ENCODE assay signal across 7 mouse cellular contexts in genomic region chr16:33516807-33517565, GRCm38 (mm10). TPM values are rescaled to one million over a fixed set of nuclear protein-coding genes. Genes with fewer than 3 reads are reported as not detected.
DNase-seq lines count a peak whose midpoint lies in the region; ATAC-seq and TF ChIP-seq lines count a peak whose summit lies in the region.

Gene Slc12a8 (plus strand): TSS chr16:33517328.

- peaks cover 12% of the 10 kb centered on the region; the same call in 1 of the 2 replicates for H3K4me1 ChIP-seq in intestine, postnatal 0 days (replicated peaks; ENCODE audit: control insufficient read depth, insufficient read depth, low read length)
- peaks cover 21% of the 10 kb centered on the region for H3K4me1 ChIP-seq in limb, embryonic 12.5 days (replicated peaks)
- H3K4me1 ChIP-seq in neural tube, embryonic 14.5 days (ENCODE audit: control insufficient read depth, insufficient read depth, low read length), result peaks cover 5% of the 10 kb centered on the region

- H3K27ac ChIP-seq in intestine, postnatal 0 days (ENCODE audit: low read depth, low read length), result peak within 1 kb of the TSS; percentile 15; the same call in 1 of the 2 replicates
- no peak within 1 kb of the TSS for H3K27ac ChIP-seq in limb, embryonic 12.5 days
- H3K27ac ChIP-seq in neural tube, embryonic 14.5 days (ENCODE audit: low read depth, low read length), result no peak within 1 kb of the TSS

- 7% methylated on average over 25 of the region's 27 CpGs for WGBS in intestine, postnatal 0 days
- WGBS in limb, embryonic 12.5 days, result 4% methylated on average over 27 of the region's 27 CpGs
- 5% methylated on average over 26 of the region's 27 CpGs for WGBS in neural tube, embryonic 14.5 days

- H3K4me2 ChIP-seq in intestine, postnatal 0 days (replicated peaks; ENCODE audit: low read depth), result peak within 1 kb of the TSS; percentile 78
- peak within 1 kb of the TSS; percentile 82 for H3K4me2 ChIP-seq in limb, embryonic 12.5 days
- peak within 1 kb of the TSS; percentile 55 for H3K4me2 ChIP-seq in neural tube, embryonic 14.5 days (ENCODE audit: low read depth, low read length)

- ATAC-seq in intestine, postnatal 0 days, result peak; percentile 39
- no peak for ATAC-seq in limb, embryonic 12.5 days (ENCODE audit: insufficient number of reproducible peaks, insufficient read depth, low FRiP score, low TSS enrichment, low read depth)
- no peak; the same call in 1 of the 2 replicates for ATAC-seq in neural tube, embryonic 14.5 days (ENCODE audit: low read depth)

- H3K27me3 ChIP-seq in intestine, postnatal 0 days (replicated peaks; ENCODE audit: control insufficient read depth, insufficient read depth, low read length), result no peaks in the 10 kb centered on the region
- H3K27me3 ChIP-seq in limb, embryonic 12.5 days, result no peaks in the 10 kb centered on the region
- H3K27me3 ChIP-seq in neural tube, embryonic 14.5 days (ENCODE audit: control insufficient read depth, insufficient read depth, low read length), result no peaks in the 10 kb centered on the region

- DNase-seq in WW6 (ENCODE audit: low read depth, low spot score), result peak; percentile 29
- peak; percentile 37 for DNase-seq in cerebellum, adult 9-10 months
- peak; percentile 29 to 57 for DNase-seq in frontal cortex, postnatal 14 days (ENCODE audit: low spot score in 2 of 2)
- DNase-seq in B cell, adult 2 months, result no peak

- no peaks in the 10 kb centered on the region for H3K9me3 ChIP-seq in intestine, postnatal 0 days (ENCODE audit: control insufficient read depth)
- H3K9me3 ChIP-seq in limb, embryonic 12.5 days, result no peaks in the 10 kb centered on the region
- H3K9me3 ChIP-seq in neural tube, embryonic 14.5 days (ENCODE audit: control insufficient read depth, low read length), result no peaks in the 10 kb centered on the region

- peak within 1 kb of the TSS; percentile 33 for H3K4me3 ChIP-seq in intestine, postnatal 0 days (ENCODE audit: low read depth, low read length)
- peak within 1 kb of the TSS; percentile 38 for H3K4me3 ChIP-seq in limb, embryonic 12.5 days (replicated peaks)
- peak within 1 kb of the TSS; percentile 25 for H3K4me3 ChIP-seq in neural tube, embryonic 14.5 days (ENCODE audit: low read depth, low read length)

- TF ChIP-seq CTCF in intestine, postnatal 0 days (IDR thresholded peaks at IDR 0.05; ENCODE audit: low read depth), result no peak

- peak within 1 kb of the TSS; percentile 17; the same call in 1 of the 2 replicates for H3K9ac ChIP-seq in intestine, postnatal 0 days (ENCODE audit: low read depth, low read length)
- H3K9ac ChIP-seq in limb, embryonic 12.5 days (replicated peaks), result peak within 1 kb of the TSS; percentile 42; the same call in 1 of the 2 replicates
- H3K9ac ChIP-seq in neural tube, embryonic 14.5 days (replicated peaks; ENCODE audit: low read depth, low read length), result peak within 1 kb of the TSS; percentile 54

- no peaks in the 10 kb centered on the region for H3K36me3 ChIP-seq in intestine, postnatal 0 days (ENCODE audit: control insufficient read depth, insufficient read depth)
- no peaks in the 10 kb centered on the region for H3K36me3 ChIP-seq in limb, embryonic 12.5 days
- no peaks in the 10 kb centered on the region for H3K36me3 ChIP-seq in neural tube, embryonic 14.5 days (ENCODE audit: control insufficient read depth, insufficient read depth, low read length)

RNA-seq across cellular contexts. Expression of gene Slc12a8, which starts in this region (rescaled TPM):
- polyA plus RNA-seq in intestine, postnatal 0 days (2015; fragmentation: Nextera tagmentation; extraction: Ambion mirVana), result 4.9 and 6.1 TPM in 2 replicates
- polyA plus RNA-seq in limb, embryonic 12.5 days (2016; fragmentation: Nextera tagmentation; extraction: Ambion mirVana), result 0.45 and 0.51 TPM in 2 replicates
- polyA plus RNA-seq in neural tube, embryonic 14.5 days (2014; fragmentation: Nextera tagmentation; extraction: Ambion mirVana), result 0.54 and 1.0 TPM in 2 replicates

Comparison
In these comparisons a context has a peak if more than half of its experiments do, and no peak if none do; other contexts are left out.
1. DNase-seq: peak in WW6 (single experiment), cerebellum, adult 9-10 months (single experiment) and frontal cortex, postnatal 14 days (2 of 2); none in B cell, adult 2 months (0 of 2).
2. Peak in every context shown above with its lines, with median percentiles within 50 percentile points of each other: H3K4me2 ChIP-seq, H3K4me3 ChIP-seq and H3K9ac ChIP-seq.